Mouse (Mus musculus) liver, postnatal 0 days (tissue): ENCODE measurements at regions not wholly inside any gene's neighbourhood (a gene's known extent, or its start where the extent isn't known, plus 50 kb on each side); places are given as distances from the start of the nearest gene placed in this dataset.

Experiments used
- CTCF ChIP-seq: sonication (generic); IDR thresholded peaks from 2 replicates; pipeline ENCODE4 v1.5.1; 2016; ENCODE audit warnings: antibody characterized with exemption, low read depth
- EP300 ChIP-seq: IDR thresholded peaks from 2 replicates; pipeline ENCODE4 v1.6.1; 2016; ENCODE audit warnings: antibody characterized with exemption, low read depth, mild to moderate bottlenecking

DNA sequence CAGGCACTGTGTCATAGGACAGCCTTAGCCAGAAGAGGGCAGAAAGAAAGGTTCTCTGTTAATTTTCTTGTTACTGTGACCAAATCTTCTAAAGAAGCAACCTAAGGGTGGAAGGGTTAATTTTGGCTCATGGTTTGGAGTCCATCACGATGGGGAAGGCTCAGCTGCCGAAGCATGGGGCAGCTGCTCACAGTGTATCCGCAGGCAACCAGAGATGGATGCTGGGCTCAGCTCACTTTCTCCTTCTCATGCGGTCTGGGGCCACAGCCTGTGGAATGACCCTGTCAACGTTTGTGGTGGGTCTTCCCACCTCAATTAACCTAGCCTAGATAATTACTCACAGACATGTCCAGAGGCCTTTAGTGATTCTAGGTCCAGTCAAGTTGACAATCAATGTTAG lies 160.2 kb upstream of the Topaz1 start:
- no peak for TF ChIP-seq CTCF
- no peak for TF ChIP-seq EP300
